Mouse (Mus musculus): Measurements from ENCODE around the gene Rsph9. TPM values are rescaled to one million over a fixed set of nuclear protein-coding genes. Genes with fewer than 3 reads are reported as not detected.
A peak's percentile ranks its signal among the peaks of the same experiment; 100 is the strongest.

Gene Rsph9
- polyA plus RNA-seq, 1 experiment from 2014 or later, result 21.8 TPM

GRCm38 (mm10) chr17:46117623-46118422 lies 26.2 kb downstream of the Rsph9 start:
- Histone ChIP-seq H3K27me3 (replicated peaks; ENCODE audit: control insufficient read depth, insufficient read depth, low read length) (no peaks in the 10 kb centered on the region), H3K9ac (ENCODE audit: low read depth, low read length) (no peak overlapping the region), H3K4me2 (ENCODE audit: low read depth, low read length) (no peak overlapping the region), H3K4me1 (ENCODE audit: control insufficient read depth, insufficient read depth, low read length) (peaks cover 19% of the 10 kb centered on the region; the same call in 1 of the 2 replicates), H3K4me3 (ENCODE audit: low read depth, low read length) (no peak overlapping the region), H3K27ac (replicated peaks; ENCODE audit: low read depth, low read length) (no peak overlapping the region), H3K36me3 (ENCODE audit: control insufficient read depth, insufficient read depth, low read length) (peaks cover 36% of the 10 kb centered on the region), H3K9me3 (ENCODE audit: control insufficient read depth, low read length) (no peaks in the 10 kb centered on the region)
- DNase-seq (ENCODE audit: low spot score) (no peak), ATAC-seq (ENCODE audit: low read depth) (no peak)
- WGBS, result 69% methylated on average over 13 of the region's 13 CpGs

GRCm38 (mm10) chr17:46116881-46117280 lies 27.1 kb downstream of the Rsph9 start:
- 72% methylated on average over 3 of the region's 3 CpGs for WGBS
- Histone ChIP-seq H3K4me2 (ENCODE audit: low read depth, low read length) (no peak overlapping the region), H3K9me3 (ENCODE audit: control insufficient read depth, low read length) (no peaks in the 10 kb centered on the region), H3K36me3 (ENCODE audit: control insufficient read depth, insufficient read depth, low read length) (peaks cover 27% of the 10 kb centered on the region), H3K4me1 (ENCODE audit: control insufficient read depth, insufficient read depth, low read length) (peaks cover 21% of the 10 kb centered on the region; the same call in 1 of the 2 replicates), H3K27ac (replicated peaks; ENCODE audit: low read depth, low read length) (peak overlapping the region; percentile 61), H3K27me3 (replicated peaks; ENCODE audit: control insufficient read depth, insufficient read depth, low read length) (no peaks in the 10 kb centered on the region), H3K9ac (ENCODE audit: low read depth, low read length) (no peak overlapping the region), H3K4me3 (ENCODE audit: low read depth, low read length) (no peak overlapping the region)
- DNase-seq (ENCODE audit: low spot score) (no peak), ATAC-seq (ENCODE audit: low read depth) (no peak)

GRCm38 (mm10) chr17:46116138-46116537 lies 27.9 kb downstream of the Rsph9 start:
- Histone ChIP-seq H3K9ac (ENCODE audit: low read depth, low read length) (no peak overlapping the region), H3K4me3 (ENCODE audit: low read depth, low read length) (no peak overlapping the region), H3K27me3 (replicated peaks; ENCODE audit: control insufficient read depth, insufficient read depth, low read length) (no peaks in the 10 kb centered on the region), H3K36me3 (ENCODE audit: control insufficient read depth, insufficient read depth, low read length) (peaks cover 26% of the 10 kb centered on the region), H3K4me1 (ENCODE audit: control insufficient read depth, insufficient read depth, low read length) (peaks cover 27% of the 10 kb centered on the region), H3K27ac (replicated peaks; ENCODE audit: low read depth, low read length) (peak overlapping the region; percentile 61), H3K4me2 (ENCODE audit: low read depth, low read length) (no peak overlapping the region), H3K9me3 (ENCODE audit: control insufficient read depth, low read length) (no peaks in the 10 kb centered on the region)
- 47% methylated on average over 11 of the region's 11 CpGs for WGBS
- peak; percentile 48 for DNase-seq (ENCODE audit: low spot score)
- peak; percentile 58 for ATAC-seq (ENCODE audit: low read depth)

GRCm38 (mm10) chr17:46115489-46115888 lies 28.5 kb downstream of the Rsph9 start:
- no peak for ATAC-seq (ENCODE audit: low read depth)
- H3K4me1 ChIP-seq (ENCODE audit: control insufficient read depth, insufficient read depth, low read length), result peaks cover 27% of the 10 kb centered on the region
- no peak for DNase-seq (ENCODE audit: low spot score)
- no peaks in the 10 kb centered on the region for H3K9me3 ChIP-seq (ENCODE audit: control insufficient read depth, low read length)
- H3K9ac ChIP-seq (ENCODE audit: low read depth, low read length), result no peak overlapping the region; the same call in 1 of the 2 replicates
- no peaks in the 10 kb centered on the region for H3K27me3 ChIP-seq (replicated peaks; ENCODE audit: control insufficient read depth, insufficient read depth, low read length)
- peaks cover 26% of the 10 kb centered on the region for H3K36me3 ChIP-seq (ENCODE audit: control insufficient read depth, insufficient read depth, low read length)
- H3K4me3 ChIP-seq (ENCODE audit: low read depth, low read length), result no peak overlapping the region
- H3K27ac ChIP-seq (replicated peaks; ENCODE audit: low read depth, low read length), result peak overlapping the region; percentile 61
- H3K4me2 ChIP-seq (ENCODE audit: low read depth, low read length), result no peak overlapping the region
- WGBS, result 35% methylated on average over 2 of the region's 2 CpGs

GRCm38 (mm10) chr17:46110402-46111289 lies 33.4 kb downstream of the Rsph9 start, which contains the start of gene Mrps18a:
Mrps18a (plus strand) TSS chr17:46110986.
- Histone ChIP-seq H3K27me3 (replicated peaks; ENCODE audit: control insufficient read depth, insufficient read depth, low read length) (peaks cover 3% of the 10 kb centered on the region; the same call in 1 of the 2 replicates), H3K9me3 (ENCODE audit: control insufficient read depth, low read length) (no peaks in the 10 kb centered on the region), H3K9ac (ENCODE audit: low read depth, low read length) (peak within 1 kb of the TSS; percentile 82), H3K36me3 (ENCODE audit: control insufficient read depth, insufficient read depth, low read length) (0 out of 2 replicates have a peak, but pooled peaks cover 5% of the 10 kb centered on the region), H3K27ac (replicated peaks; ENCODE audit: low read depth, low read length) (0 out of 2 replicates have a peak within 1 kb of the TSS, but pooled peaks have one; percentile 23), H3K4me3 (ENCODE audit: low read depth, low read length) (peak within 1 kb of the TSS; percentile 73), H3K4me2 (ENCODE audit: low read depth, low read length) (peak within 1 kb of the TSS; percentile 93), H3K4me1 (ENCODE audit: control insufficient read depth, insufficient read depth, low read length) (peaks cover 10% of the 10 kb centered on the region)
- 6% methylated on average over 38 of the region's 38 CpGs for WGBS
- DNase-seq (ENCODE audit: low spot score), result peak; percentile 94
- peak; percentile 95 for ATAC-seq (ENCODE audit: low read depth)

- ATAC-seq (ENCODE audit: low read depth) (no peak), DNase-seq (ENCODE audit: low spot score) (no peak)
- Histone ChIP-seq H3K9me3 (ENCODE audit: control insufficient read depth, low read length) (no peaks in the 10 kb centered on the region), H3K9ac (ENCODE audit: low read depth, low read length) (no peak overlapping the region), H3K4me1 (ENCODE audit: control insufficient read depth, insufficient read depth, low read length) (peaks cover 15% of the 10 kb centered on the region), H3K36me3 (ENCODE audit: control insufficient read depth, insufficient read depth, low read length) (0 out of 2 replicates have a peak, but pooled peaks cover 2% of the 10 kb centered on the region), H3K4me2 (ENCODE audit: low read depth, low read length) (no peak overlapping the region), H3K27me3 (replicated peaks; ENCODE audit: control insufficient read depth, insufficient read depth, low read length) (peaks cover 3% of the 10 kb centered on the region; the same call in 1 of the 2 replicates), H3K27ac (replicated peaks; ENCODE audit: low read depth, low read length) (no peak overlapping the region), H3K4me3 (ENCODE audit: low read depth, low read length) (no peak overlapping the region)
- WGBS, result 83% methylated on average over 4 of the region's 4 CpGs
These were observed 35.7 kb downstream of the Rsph9 start for GRCm38 (mm10) chr17:46108286-46108685.

- H3K4me1 ChIP-seq (ENCODE audit: control insufficient read depth, insufficient read depth, low read length), result 0 out of 2 replicates have a peak, but pooled peaks cover 7% of the 10 kb centered on the region
- H3K36me3 ChIP-seq (ENCODE audit: control insufficient read depth, insufficient read depth, low read length), result no peaks in the 10 kb centered on the region
- H3K9ac ChIP-seq (ENCODE audit: low read depth, low read length), result no peak overlapping the region
- no peaks in the 10 kb centered on the region for H3K27me3 ChIP-seq (replicated peaks; ENCODE audit: control insufficient read depth, insufficient read depth, low read length)
- no peak overlapping the region for H3K4me3 ChIP-seq (ENCODE audit: low read depth, low read length)
- peak overlapping the region; percentile 16; the same call in 1 of the 2 replicates for H3K4me2 ChIP-seq (ENCODE audit: low read depth, low read length)
- ATAC-seq (ENCODE audit: low read depth) (peak; percentile 91), DNase-seq (ENCODE audit: low spot score) (peak; percentile 87)
- H3K9me3 ChIP-seq (ENCODE audit: control insufficient read depth, low read length), result no peaks in the 10 kb centered on the region
- WGBS, result 26% methylated on average over 12 of the region's 12 CpGs
- no peak overlapping the region; the same call in 1 of the 2 replicates for H3K27ac ChIP-seq (replicated peaks; ENCODE audit: low read depth, low read length)
These were observed 39.5 kb downstream of the Rsph9 start for GRCm38 (mm10) chr17:46104487-46104886.

GRCm38 (mm10) chr17:46102608-46103159 lies 41.3 kb downstream of the Rsph9 start:
- 43% methylated on average over 8 of the region's 8 CpGs for WGBS
- ATAC-seq (ENCODE audit: low read depth), result no peak
- DNase-seq (ENCODE audit: low spot score), result no peak
- H3K4me2 ChIP-seq (ENCODE audit: low read depth, low read length), result no peak overlapping the region
- no peaks in the 10 kb centered on the region for H3K9me3 ChIP-seq (ENCODE audit: control insufficient read depth, low read length)
- H3K9ac ChIP-seq (ENCODE audit: low read depth, low read length), result no peak overlapping the region
- H3K27me3 ChIP-seq (replicated peaks; ENCODE audit: control insufficient read depth, insufficient read depth, low read length), result no peaks in the 10 kb centered on the region
- H3K27ac ChIP-seq (replicated peaks; ENCODE audit: low read depth, low read length), result 0 out of 2 replicates have a peak overlapping the region, but pooled peaks have one; percentile 10
- 0 out of 2 replicates have a peak, but pooled peaks cover 7% of the 10 kb centered on the region for H3K4me1 ChIP-seq (ENCODE audit: control insufficient read depth, insufficient read depth, low read length)
- no peaks in the 10 kb centered on the region for H3K36me3 ChIP-seq (ENCODE audit: control insufficient read depth, insufficient read depth, low read length)
- no peak overlapping the region for H3K4me3 ChIP-seq (ENCODE audit: low read depth, low read length)
